Mouse (Mus musculus): Measurements from ENCODE around the gene Etv5. TPM values are rescaled to one million over a fixed set of nuclear protein-coding genes. Genes with fewer than 3 reads are reported as not detected.

Etv5 gene
- total RNA-seq, 2 experiments from 2014 or later, result 1.5 to 3.3 TPM

- ATAC-seq (replicated peaks; ENCODE audit: poor library complexity), result 0 out of 2 replicates have a peak, but pooled peaks have one; percentile 39
Observed at GRCm38 (mm10) chr16:22348478-22349270, 90.8 kb downstream of the Etv5 start.

- ATAC-seq (replicated peaks; ENCODE audit: poor library complexity), result no peak
Observed at GRCm38 (mm10) chr16:22348014-22348413, 91.5 kb downstream of the Etv5 start.

- ATAC-seq (replicated peaks; ENCODE audit: poor library complexity), result no peak
Observed at GRCm38 (mm10) chr16:22341236-22341671, 98.3 kb downstream of the Etv5 start.

GRCm38 (mm10) chr16:22335781-22336180 is 103.7 kb downstream of the Etv5 start:
- ATAC-seq (replicated peaks; ENCODE audit: poor library complexity), result no peak

Other genes starting within 250 kb of the Etv5 start
- gene Tra2b, start 173.7 kb downstream of the Etv5 start, total RNA-seq (2015), result 354 and 364 TPM in 2 replicates
- 493 and 597 TPM in 2 replicates for gene Tra2b, start 173.7 kb downstream of the Etv5 start, total RNA-seq (2017)
- gene Dgkg, start 217.5 kb upstream of the Etv5 start, total RNA-seq (2015), result 13.5 and 18.8 TPM in 2 replicates
- 13.9 and 14.0 TPM in 2 replicates for gene Dgkg, start 217.5 kb upstream of the Etv5 start, total RNA-seq (2017)

Measured in megakaryocyte progenitor cell, adult 5-6 weeks (primary cell).